Mouse (Mus musculus) embryonic facial prominence, embryonic 14.5 days (tissue): Measurements from ENCODE around the gene Nav2. TPM values are rescaled to one million over a fixed set of nuclear protein-coding genes. Genes with fewer than 3 reads are reported as not detected.

ENCODE experiments used
- ATAC-seq: fragments of 200-750 bp; cut with Nextera tagmentation; 2 replicates; pipeline ENCODE4 v1.8.0; 2017; ENCODE audit warnings: low read depth, moderate number of reproducible peaks, moderate TSS enrichment
- DNase-seq: peaks from one replicate; pipeline ENCODE4 v3.0.0-alpha.2; 2015; ENCODE audit warnings: low spot score
- H3K27ac ChIP-seq: fragments of 300-500 bp; sonication (generic); replicated peaks from 2 replicates; pipeline ENCODE4 v1.5.1; 2014; ENCODE audit warnings: low read depth, mild to moderate bottlenecking, low read length, moderate library complexity
- H3K27me3 ChIP-seq: fragments of 300-500 bp; sonication (generic); replicated peaks from 2 replicates; pipeline ENCODE4 v1.6.1; 2014; ENCODE audit warnings: low read length; ENCODE audit not compliant: control insufficient read depth, insufficient read depth
- H3K36me3 ChIP-seq: fragments of 300-500 bp; sonication (generic); 2 replicates; pipeline ENCODE4 v1.6.1; 2014; ENCODE audit warnings: low read length, mixed read lengths; ENCODE audit not compliant: control insufficient read depth, insufficient read depth
- H3K4me1 ChIP-seq: fragments of 300-500 bp; sonication (generic); 2 replicates; pipeline ENCODE4 v1.6.1; 2014; ENCODE audit warnings: antibody characterized with exemption, low read length; ENCODE audit not compliant: control insufficient read depth, insufficient read depth
- H3K4me2 ChIP-seq: fragments of 300-500 bp; sonication (generic); 2 replicates; pipeline ENCODE4 v1.6.1; 2014; ENCODE audit warnings: low read depth, mild to moderate bottlenecking, low read length, moderate library complexity, mixed read lengths
- H3K4me3 ChIP-seq: fragments of 300-500 bp; sonication (generic); 2 replicates; pipeline ENCODE4 v1.5.1; 2014; ENCODE audit warnings: low read depth, mild to moderate bottlenecking, low read length
- H3K9ac ChIP-seq: fragments of 300-500 bp; sonication (generic); 2 replicates; pipeline ENCODE4 v1.6.1; 2014; ENCODE audit warnings: low read depth, mild to moderate bottlenecking, low read length, moderate library complexity, mixed read lengths
- H3K9me3 ChIP-seq: fragments of 300-500 bp; sonication (generic); 2 replicates; pipeline ENCODE4 v1.6.1; 2016; ENCODE audit warnings: low read length; ENCODE audit not compliant: control insufficient read depth
- WGBS: fragments of 180-500 bp; shearing (Covaris S2); extraction: QIAGEN DNeasy Blood & Tissue Kit; methylation state at CpG from one replicate; pipeline ENCODE4 v1.1.7; 2014; 5-methylcytosine and 5-hydroxymethylcytosine counted together
- polyA plus RNA-seq: library from polyadenylated mRNA; unstranded; fragments of >200 nt; fragmentation: Nextera tagmentation; extraction: Ambion mirVana; gene quantifications from 2 replicates; pipeline ENCODE4 v1.2.1, GENCODE M21; 2014

Nav2 gene
- polyA plus RNA-seq, 1 experiment from 2014 or later = 13.5 TPM

- Histone ChIP-seq H3K9ac (no peak overlapping the region), H3K4me2 (no peak overlapping the region), H3K4me1 (peaks cover 14% of the 10 kb centered on the region), H3K27me3 (no peaks in the 10 kb centered on the region), H3K9me3 (no peaks in the 10 kb centered on the region), H3K36me3 (no peaks in the 10 kb centered on the region), H3K27ac (no peak overlapping the region), H3K4me3 (no peak overlapping the region)
- no peak for DNase-seq
- no peak for ATAC-seq
- WGBS = 72% methylated on average over 3 of the region's 3 CpGs
Observed at GRCm38 (mm10) chr7:49390312-49390711, 481.8 kb downstream of the Nav2 start.

- Histone ChIP-seq H3K9me3 (no peaks in the 10 kb centered on the region), H3K4me1 (peaks cover 14% of the 10 kb centered on the region), H3K4me3 (no peak overlapping the region), H3K9ac (no peak overlapping the region), H3K27ac (no peak overlapping the region), H3K4me2 (no peak overlapping the region), H3K27me3 (no peaks in the 10 kb centered on the region), H3K36me3 (no peaks in the 10 kb centered on the region)
- DNase-seq = no peak
- WGBS = 77% methylated on average over 9 of the region's 9 CpGs
- no peak for ATAC-seq
Observed at GRCm38 (mm10) chr7:49390829-49391228, 482.3 kb downstream of the Nav2 start.

GRCm38 (mm10) chr7:49392180-49392579, 483.7 kb downstream of the Nav2 start:
- Histone ChIP-seq H3K4me3 (no peak overlapping the region), H3K9ac (no peak overlapping the region), H3K36me3 (no peaks in the 10 kb centered on the region), H3K9me3 (no peaks in the 10 kb centered on the region), H3K27ac (no peak overlapping the region), H3K4me1 (peaks cover 20% of the 10 kb centered on the region), H3K4me2 (no peak overlapping the region), H3K27me3 (no peaks in the 10 kb centered on the region)
- DNase-seq = no peak
- WGBS = 51% methylated on average over 3 of the region's 3 CpGs
- ATAC-seq = no peak

GRCm38 (mm10) chr7:49392834-49393233, 484.3 kb downstream of the Nav2 start:
- Histone ChIP-seq H3K9ac (no peak overlapping the region), H3K36me3 (no peaks in the 10 kb centered on the region), H3K4me2 (no peak overlapping the region), H3K4me1 (peaks cover 27% of the 10 kb centered on the region), H3K9me3 (no peaks in the 10 kb centered on the region), H3K27ac (no peak overlapping the region), H3K4me3 (no peak overlapping the region), H3K27me3 (no peaks in the 10 kb centered on the region)
- 43% methylated on average over 3 of the region's 3 CpGs for WGBS
- no peak for ATAC-seq
- DNase-seq = no peak

- no peak for DNase-seq
Observed at GRCm38 (mm10) chr7:49393857-49394256, 485.3 kb downstream of the Nav2 start.

GRCm38 (mm10) chr7:49396202-49396601, 487.7 kb downstream of the Nav2 start:
- ATAC-seq (no peak), DNase-seq (no peak)
- H3K9ac ChIP-seq = no peak overlapping the region
- no peaks in the 10 kb centered on the region for H3K9me3 ChIP-seq
- no peak overlapping the region for H3K4me2 ChIP-seq
- no peak overlapping the region for H3K27ac ChIP-seq
- no peaks in the 10 kb centered on the region for H3K36me3 ChIP-seq
- H3K4me1 ChIP-seq = peaks cover 42% of the 10 kb centered on the region
- H3K4me3 ChIP-seq = no peak overlapping the region
- H3K27me3 ChIP-seq = no peaks in the 10 kb centered on the region
- 59% methylated on average over 1 of the region's 1 CpGs for WGBS

More at GRCm38 (mm10) chr7:49393857-49394256, 485.3 kb downstream of the Nav2 start:
- no peaks in the 10 kb centered on the region for H3K9me3 ChIP-seq
- H3K4me2 ChIP-seq = no peak overlapping the region
- no peaks in the 10 kb centered on the region for H3K27me3 ChIP-seq
- no peak overlapping the region for H3K4me3 ChIP-seq
- no peak overlapping the region for H3K9ac ChIP-seq
- WGBS = 86% methylated on average over 7 of the region's 7 CpGs
- peaks cover 37% of the 10 kb centered on the region for H3K4me1 ChIP-seq
- H3K27ac ChIP-seq = no peak overlapping the region
- H3K36me3 ChIP-seq = no peaks in the 10 kb centered on the region
- no peak for ATAC-seq

- DNase-seq = peak; percentile 82
- Histone ChIP-seq H3K9me3 (no peaks in the 10 kb centered on the region), H3K4me3 (no peak overlapping the region), H3K27ac (peak overlapping the region; percentile 63; the same call in 1 of the 2 replicates), H3K27me3 (no peaks in the 10 kb centered on the region), H3K4me1 (peaks cover 36% of the 10 kb centered on the region), H3K9ac (peak overlapping the region; percentile 14; the same call in 1 of the 2 replicates), H3K36me3 (no peaks in the 10 kb centered on the region), H3K4me2 (no peak overlapping the region)
- peak; percentile 46 for ATAC-seq
- 52% methylated on average over 17 of the region's 17 CpGs for WGBS
Observed at GRCm38 (mm10) chr7:49397441-49398003, 489.0 kb downstream of the Nav2 start.

GRCm38 (mm10) chr7:49398020-49398516, 489.6 kb downstream of the Nav2 start:
- ATAC-seq = 0 out of 2 replicates have a peak, but pooled peaks have one; percentile 51
- no peak overlapping the region for H3K4me2 ChIP-seq
- H3K4me1 ChIP-seq = peaks cover 30% of the 10 kb centered on the region
- peak; percentile 58 for DNase-seq
- H3K9me3 ChIP-seq = no peaks in the 10 kb centered on the region
- no peak overlapping the region for H3K27ac ChIP-seq
- no peaks in the 10 kb centered on the region for H3K27me3 ChIP-seq
- no peak overlapping the region for H3K9ac ChIP-seq
- WGBS = 43% methylated on average over 7 of the region's 7 CpGs
- H3K36me3 ChIP-seq = no peaks in the 10 kb centered on the region
- no peak overlapping the region for H3K4me3 ChIP-seq

- Histone ChIP-seq H3K27ac (no peak overlapping the region), H3K4me2 (no peak overlapping the region), H3K4me3 (no peak overlapping the region), H3K4me1 (peaks cover 28% of the 10 kb centered on the region), H3K9ac (no peak overlapping the region), H3K27me3 (no peaks in the 10 kb centered on the region), H3K9me3 (no peaks in the 10 kb centered on the region), H3K36me3 (no peaks in the 10 kb centered on the region)
- DNase-seq (peak; percentile 86), ATAC-seq (peak; percentile 38; the same call in 1 of the 2 replicates)
- WGBS = 38% methylated on average over 2 of the region's 2 CpGs
Observed at GRCm38 (mm10) chr7:49399314-49399713, 490.8 kb downstream of the Nav2 start.
